Mouse (Mus musculus): ENCODE results near the gene Nedd4.
A peak's percentile ranks its signal among the peaks of the same experiment; 100 is the strongest.
"Not testable (repeated sequence)": the region's sequence is repeated elsewhere in the genome, so short reads cannot be mapped to it uniquely, and the experiment has no call there.

The Nedd4 gene

GRCm38 (mm10) chr9:72653533-72653932, 8.6 kb upstream of the Nedd4 start:
- no peak for DNase-seq

GRCm38 (mm10) chr9:72654593-72655242, 7.4 kb upstream of the Nedd4 start:
- DNase-seq = peak; percentile 29 to 40

- no peak for DNase-seq
These were observed 6.5 kb upstream of the Nedd4 start for GRCm38 (mm10) chr9:72655602-72656001.

- DNase-seq = no peak
These were observed 5.7 kb upstream of the Nedd4 start for GRCm38 (mm10) chr9:72656491-72656890.

- DNase-seq = no peak
These were observed 5.2 kb upstream of the Nedd4 start for GRCm38 (mm10) chr9:72656940-72657339.

- no peak for DNase-seq
These were observed 4.5 kb upstream of the Nedd4 start for GRCm38 (mm10) chr9:72657694-72658093.

- DNase-seq = peak in 1 of 2 experiments; percentile 32
These were observed 2.0 kb upstream of the Nedd4 start for GRCm38 (mm10) chr9:72660139-72660538.

- DNase-seq = no peak
These were observed 1.2 kb upstream of the Nedd4 start for GRCm38 (mm10) chr9:72660911-72661310.

GRCm38 (mm10) chr9:72661561-72661894, 618 bp upstream of the Nedd4 start:
- DNase-seq = no peak

GRCm38 (mm10) chr9:72662691-72663533, 766 bp downstream of the Nedd4 start:
- peak; percentile 35 to 44 for DNase-seq

GRCm38 (mm10) chr9:72663534-72663918, 1.4 kb downstream of the Nedd4 start:
- DNase-seq = no peak

GRCm38 (mm10) chr9:72664409-72665351, 2.5 kb downstream of the Nedd4 start:
- DNase-seq = no peak

GRCm38 (mm10) chr9:72665517-72665916, 3.4 kb downstream of the Nedd4 start:
- DNase-seq = no peak

GRCm38 (mm10) chr9:72666352-72667021, 4.3 kb downstream of the Nedd4 start:
- DNase-seq = not testable (repeated sequence)

- DNase-seq = no peak
These were observed 5.0 kb downstream of the Nedd4 start for GRCm38 (mm10) chr9:72667126-72667525.

GRCm38 (mm10) chr9:72669383-72669782, 7.2 kb downstream of the Nedd4 start:
- DNase-seq = no peak

- peak; percentile 39 to 55 for DNase-seq
These were observed 10.2 kb downstream of the Nedd4 start for GRCm38 (mm10) chr9:72672361-72672760.

- DNase-seq = no peak
These were observed 13.0 kb downstream of the Nedd4 start for GRCm38 (mm10) chr9:72674957-72675744.

GRCm38 (mm10) chr9:72675745-72676200, 13.6 kb downstream of the Nedd4 start:
- DNase-seq = no peak

GRCm38 (mm10) chr9:72677659-72678058, 15.5 kb downstream of the Nedd4 start:
- DNase-seq = no peak

- no peak for DNase-seq
These were observed 16.6 kb downstream of the Nedd4 start for GRCm38 (mm10) chr9:72678771-72679170.
